In genomic region chr16:74408566-74408965, GRCm38 (mm10) we compare ENCODE assay signal across 11 mouse cellular contexts. TPM values are rescaled to one million over a fixed set of nuclear protein-coding genes. Genes with fewer than 3 reads are reported as not detected.
DNase-seq lines count a peak whose midpoint lies in the region; ATAC-seq lines count a peak whose summit lies in the region.
"Had no signal": no experiment of that assay in that cellular context is flagged by ENCODE, and none has a peak within 500 bp of the region (broad histone marks: within the 10 kb centered on the region; RNA-seq: fewer than 3 reads in every experiment).

No protein-coding gene starts in this region.

- ATAC-seq in heart, embryonic 12.5 days (ENCODE audit: insufficient number of reproducible peaks, low FRiP score): no peak
- no peak for ATAC-seq in forebrain, embryonic 15.5 days (replicated peaks)
- ATAC-seq in limb, embryonic 15.5 days (ENCODE audit: insufficient number of reproducible peaks, low FRiP score, low TSS enrichment, low read depth): no peak
- ATAC-seq in megakaryocyte progenitor cell, adult 5-6 weeks (replicated peaks; ENCODE audit: poor library complexity): no peak

- no peaks in the 10 kb centered on the region for H3K36me3 ChIP-seq in heart, embryonic 12.5 days
- H3K36me3 ChIP-seq in forebrain, embryonic 15.5 days: no peaks in the 10 kb centered on the region
- H3K36me3 ChIP-seq in limb, embryonic 15.5 days: no peaks in the 10 kb centered on the region
- H3K36me3 ChIP-seq: liver, embryonic 15.5 days had no signal

- H3K9me3 ChIP-seq in heart, embryonic 12.5 days (replicated peaks): no peaks in the 10 kb centered on the region
- H3K9me3 ChIP-seq in forebrain, embryonic 15.5 days: no peaks in the 10 kb centered on the region
- H3K9me3 ChIP-seq in limb, embryonic 15.5 days: no peaks in the 10 kb centered on the region
- H3K9me3 ChIP-seq: liver, embryonic 15.5 days had no signal

- no peak overlapping the region for H3K27ac ChIP-seq in heart, embryonic 12.5 days (ENCODE audit: poor library complexity, severe bottlenecking)
- H3K27ac ChIP-seq in forebrain, embryonic 15.5 days (replicated peaks): peak overlapping the region; percentile 52; the same call in 1 of the 2 replicates
- H3K27ac ChIP-seq in limb, embryonic 15.5 days: no peak overlapping the region
- H3K27ac ChIP-seq: liver, embryonic 15.5 days had no signal

- peak overlapping the region; percentile 10; the same call in 1 of the 2 replicates for H3K4me3 ChIP-seq in heart, embryonic 12.5 days
- H3K4me3 ChIP-seq in forebrain, embryonic 15.5 days: peak overlapping the region; percentile 74
- peak overlapping the region; percentile 69 for H3K4me3 ChIP-seq in limb, embryonic 15.5 days
- H3K4me3 ChIP-seq: liver, embryonic 15.5 days had no signal

- DNase-seq in heart, adult 18-20 months: no peak
- peak; percentile 42 for DNase-seq in Muller cell, postnatal 12 days (ENCODE audit: inconsistent ontology term)
- DNase-seq in frontal cortex, postnatal 10 days (ENCODE audit: low spot score in 2 of 2): no peak
- no peak for DNase-seq in layer of hippocampus, postnatal 36 days
- DNase-seq: thymus, postnatal 25 days had no signal

- 0 out of 2 replicates have a peak, but pooled peaks cover 7% of the 10 kb centered on the region for H3K27me3 ChIP-seq in heart, embryonic 12.5 days (replicated peaks)
- no peaks in the 10 kb centered on the region for H3K27me3 ChIP-seq in forebrain, embryonic 15.5 days
- H3K27me3 ChIP-seq in limb, embryonic 15.5 days: no peaks in the 10 kb centered on the region

- WGBS in heart, embryonic 12.5 days: 69% methylated on average over 1 of the region's 1 CpGs
- 62% methylated on average over 1 of the region's 1 CpGs for WGBS in forebrain, embryonic 15.5 days
- whole genome bisulfite sequencing in limb, embryonic 15.5 days: 33% methylated on average over 1 of the region's 1 CpGs

- no peak overlapping the region; the same call in 1 of the 2 replicates for H3K4me2 ChIP-seq in heart, embryonic 12.5 days
- H3K4me2 ChIP-seq in forebrain, embryonic 15.5 days (replicated peaks): peak overlapping the region; percentile 94
- H3K4me2 ChIP-seq in limb, embryonic 15.5 days: peak overlapping the region; percentile 89
- H3K4me2 ChIP-seq: liver, embryonic 15.5 days had no signal

- no peak overlapping the region for H3K9ac ChIP-seq in heart, embryonic 12.5 days
- H3K9ac ChIP-seq in forebrain, embryonic 15.5 days (replicated peaks): peak overlapping the region; percentile 37; the same call in 1 of the 2 replicates
- H3K9ac ChIP-seq in limb, embryonic 15.5 days: no peak overlapping the region
- H3K9ac ChIP-seq: liver, embryonic 15.5 days had no signal

- H3K4me1 ChIP-seq in heart, embryonic 12.5 days (replicated peaks): 0 out of 2 replicates have a peak, but pooled peaks cover 11% of the 10 kb centered on the region
- H3K4me1 ChIP-seq in forebrain, embryonic 15.5 days: peaks cover 8% of the 10 kb centered on the region
- peaks cover 5% of the 10 kb centered on the region; the same call in 1 of the 2 replicates for H3K4me1 ChIP-seq in limb, embryonic 15.5 days
- H3K4me1 ChIP-seq: liver, embryonic 15.5 days had no signal

RNA-seq across cellular contexts. Expression of gene Robo2, which starts 3.1 kb away (rescaled TPM):
- polyA plus RNA-seq in heart, embryonic 12.5 days (2016; fragmentation: Nextera tagmentation; extraction: Ambion mirVana): 16.7 and 17.6 TPM in 2 replicates
- total RNA-seq in heart, adult 18-20 months (2021): 1 to 10 TPM; 1.1 to 1.4 TPM
- 102 and 112 TPM in 2 replicates for polyA plus RNA-seq in forebrain, embryonic 15.5 days (2015; fragmentation: Nextera tagmentation; extraction: Ambion mirVana)
- 57.4 and 60.7 TPM in 2 replicates for polyA plus RNA-seq in limb, embryonic 15.5 days (2015; fragmentation: Nextera tagmentation; extraction: Ambion mirVana)
- total RNA-seq in megakaryocyte progenitor cell, adult 5-6 weeks (2015): not detected in 2 replicates
- not detected in 2 replicates for total RNA-seq in megakaryocyte progenitor cell, adult 5-6 weeks (2017)
- total RNA-seq in layer of hippocampus, postnatal 36 days (2021): 100 to 1,000 TPM; 101 to 105 TPM
- total RNA-seq: common myeloid progenitor, adult 5-6 weeks had no signal

Comparison
In these comparisons a context has a peak if more than half of its experiments do, and no peak if none do; other contexts are left out.
1. H3K4me3 ChIP-seq: peak in every context shown above with its lines; median percentile 74 in forebrain, embryonic 15.5 days; 69 in limb, embryonic 15.5 days; 10 in heart, embryonic 12.5 days.
2. RNA of gene Robo2, which starts 3.1 kb away (total RNA-seq): 101 to 105 TPM in layer of hippocampus, postnatal 36 days; 1.1 to 1.4 TPM in heart, adult 18-20 months and not detected in megakaryocyte progenitor cell, adult 5-6 weeks; every median in the first group is over 10 times any median in the second.